Mouse (Mus musculus): ENCODE results near the gene Otp. TPM values are rescaled to one million over a fixed set of nuclear protein-coding genes. Genes with fewer than 3 reads are reported as not detected.

The Otp gene
- total and polyA plus RNA-seq, 3 experiments = not detected

DNA sequence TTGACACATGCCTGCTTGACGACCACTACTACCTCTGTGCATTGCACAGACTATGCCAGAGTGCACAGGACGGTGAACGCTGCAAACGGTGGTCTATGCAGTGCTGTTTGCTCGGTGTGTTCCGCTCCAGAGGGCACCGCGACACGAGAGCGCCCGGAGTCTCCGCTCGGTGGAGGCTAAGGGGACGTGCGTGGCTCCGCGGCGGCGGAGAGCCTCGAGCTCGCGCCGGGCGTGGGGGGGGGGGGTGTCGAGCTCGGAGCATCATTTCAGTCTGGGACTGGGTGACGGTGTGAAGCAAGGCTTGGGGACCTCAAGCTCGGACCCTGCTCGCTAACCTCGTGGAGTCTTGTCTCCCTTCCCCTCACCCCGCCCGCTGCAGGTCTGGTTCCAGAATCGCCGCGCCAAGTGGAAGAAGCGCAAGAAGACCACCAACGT is 7.3 kb downstream of the Otp start:
- Histone ChIP-seq H3K4me2 (ENCODE audit: insufficient read depth, low read depth, poor library complexity, severe bottlenecking) (no peak overlapping the region), H3K27ac (ENCODE audit: insufficient read depth, low read depth) (no peak overlapping the region), H3K4me1 (ENCODE audit: control insufficient read depth in 1 of 2, insufficient read depth in 2 of 2) (no peaks in the 10 kb centered on the region), H3K9ac (ENCODE audit: insufficient read depth, low read depth) (no peak overlapping the region), H3K79me2 (replicated peaks; ENCODE audit: control insufficient read depth, extremely low read depth, insufficient read depth, poor library complexity, severe bottlenecking) (no peaks in the 10 kb centered on the region), H3K36me3 (replicated peaks in 1 of 2; ENCODE audit: control insufficient read depth in 1 of 2, insufficient read depth in 1 of 2, low read length in 1 of 2) (no peaks in the 10 kb centered on the region), H3K9me3 (replicated peaks; ENCODE audit: low read length) (peaks cover 18% of the 10 kb centered on the region), H3K27me3 (replicated peaks) (no peaks in the 10 kb centered on the region), H3K4me3 (replicated peaks in 1 of 3; ENCODE audit: low read depth in 2 of 3, low read length in 2 of 3, poor library complexity in 1 of 3) (no peak overlapping the region)
- dilution Hi-C loops (cut with MboI; ENCODE audit: extremely low pct_ligation_motif_present, extremely low pct_unique_long_range_greater_than_20kb, low sequenced_read_pairs) (no loop called here), in situ Hi-C loops (cut with MboI; ENCODE audit: low pct_ligation_motif_present, low pct_unique_long_range_greater_than_20kb, low sequenced_read_pairs) (no loop called here)
- TF ChIP-seq SIN3A (IDR thresholded peaks at IDR 0.05; ENCODE audit: low read length) = no peak
- no peak for TF ChIP-seq MXI1 (IDR thresholded peaks at IDR 0.05; ENCODE audit: low read depth, low read length)
- no peak for TF ChIP-seq E2F4 (IDR thresholded peaks at IDR 0.05; ENCODE audit: insufficient replicate concordance, low read depth, low read length)
- TF ChIP-seq MAZ (IDR thresholded peaks at IDR 0.05; ENCODE audit: low read depth, low read length) = no peak
- TF ChIP-seq IRF4 (IDR thresholded peaks at IDR 0.05; ENCODE audit: low read depth, low read length) = no peak
- TF ChIP-seq EP300 (IDR thresholded peaks at IDR 0.05; ENCODE audit: low read length) = no peak
- no peak for TF ChIP-seq MEF2A (IDR thresholded peaks at IDR 0.05; ENCODE audit: borderline replicate concordance, low read depth, low read length)
- no peak for TF ChIP-seq POLR2AphosphoS2 (IDR thresholded peaks at IDR 0.05; ENCODE audit: low read depth, low read length)
- TF ChIP-seq PAX5 (IDR thresholded peaks at IDR 0.05; ENCODE audit: low read length) = no peak
- TF ChIP-seq ELF1 (IDR thresholded peaks at IDR 0.05; ENCODE audit: low read depth, low read length) = no peak
- TF ChIP-seq RAD21 (IDR thresholded peaks at IDR 0.05; ENCODE audit: low read depth, low read length) = no peak
- DNase-seq (ENCODE audit: extremely low read depth) = no peak

- in situ Hi-C loops (cut with MboI; ENCODE audit: low pct_ligation_motif_present, low pct_unique_long_range_greater_than_20kb, low sequenced_read_pairs) = no loop called here
- no peak for TF ChIP-seq KAT2A (IDR thresholded peaks at IDR 0.05; ENCODE audit: insufficient replicate concordance, low read length)
- no peak for TF ChIP-seq PAX5 (IDR thresholded peaks at IDR 0.05; ENCODE audit: low read length)
- TF ChIP-seq ZNF384 (IDR thresholded peaks at IDR 0.05; ENCODE audit: low read depth, low read length) = no peak
- TF ChIP-seq POLR2AphosphoS2 (IDR thresholded peaks at IDR 0.05; ENCODE audit: low read depth, low read length) = no peak
- TF ChIP-seq TCF12 (IDR thresholded peaks at IDR 0.05; ENCODE audit: low read depth, low read length) = no peak
- no peak for TF ChIP-seq MAX (IDR thresholded peaks at IDR 0.05; ENCODE audit: low read length)
- no peak for TF ChIP-seq ELF1 (IDR thresholded peaks at IDR 0.05; ENCODE audit: low read depth, low read length)
- TF ChIP-seq TBP (conservative IDR thresholded peaks at IDR 0.05; ENCODE audit: low read depth, low read length) = no peak
- TF ChIP-seq JUN (IDR thresholded peaks at IDR 0.05; ENCODE audit: insufficient read depth, low read depth, low read length) = no peak
- TF ChIP-seq USF2 (conservative IDR thresholded peaks at IDR 0.05; ENCODE audit: low read depth, low read length) = no peak
- peaks cover 18% of the 10 kb centered on the region for H3K9me3 ChIP-seq (replicated peaks; ENCODE audit: low read length)
Measured at GRCm38 (mm10) chr13:94883163-94883965, 8.0 kb downstream of the Otp start.

More at GRCm38 (mm10) chr13:94883163-94883965, 8.0 kb downstream of the Otp start:
- H3K4me2 ChIP-seq (ENCODE audit: insufficient read depth, low read depth, poor library complexity, severe bottlenecking) = no peak overlapping the region
- H3K9ac ChIP-seq (ENCODE audit: insufficient read depth, low read depth) = no peak overlapping the region
- no peaks in the 10 kb centered on the region for H3K4me1 ChIP-seq (ENCODE audit: control insufficient read depth in 1 of 2, insufficient read depth in 2 of 2)
- H3K27me3 ChIP-seq (replicated peaks) = no peaks in the 10 kb centered on the region
- H3K36me3 ChIP-seq (replicated peaks in 1 of 2; ENCODE audit: control insufficient read depth in 1 of 2, insufficient read depth in 1 of 2, low read length in 1 of 2) = no peaks in the 10 kb centered on the region
- no peak for DNase-seq (ENCODE audit: extremely low read depth)
- H3K4me3 ChIP-seq (replicated peaks in 1 of 3; ENCODE audit: low read depth in 2 of 3, low read length in 2 of 3, poor library complexity in 1 of 3) = no peak overlapping the region
- H3K79me2 ChIP-seq (replicated peaks; ENCODE audit: control insufficient read depth, extremely low read depth, insufficient read depth, poor library complexity, severe bottlenecking) = no peaks in the 10 kb centered on the region
- no peak overlapping the region for H3K27ac ChIP-seq (ENCODE audit: insufficient read depth, low read depth)
- dilution Hi-C loops (cut with MboI; ENCODE audit: extremely low pct_ligation_motif_present, extremely low pct_unique_long_range_greater_than_20kb, low sequenced_read_pairs) = no loop called here

Data from CH12.LX (cell line).